Mouse (Mus musculus): ENCODE results near the gene Ptch2.
A peak's percentile ranks its signal among the peaks of the same experiment; 100 is the strongest.

Ptch2 gene

GRCm38 (mm10) chr4:117127991-117128686 lies 32.3 kb downstream of the Ptch2 start:
- DNase-seq (ENCODE audit: low read depth, low spot score) = no peak

DNA sequence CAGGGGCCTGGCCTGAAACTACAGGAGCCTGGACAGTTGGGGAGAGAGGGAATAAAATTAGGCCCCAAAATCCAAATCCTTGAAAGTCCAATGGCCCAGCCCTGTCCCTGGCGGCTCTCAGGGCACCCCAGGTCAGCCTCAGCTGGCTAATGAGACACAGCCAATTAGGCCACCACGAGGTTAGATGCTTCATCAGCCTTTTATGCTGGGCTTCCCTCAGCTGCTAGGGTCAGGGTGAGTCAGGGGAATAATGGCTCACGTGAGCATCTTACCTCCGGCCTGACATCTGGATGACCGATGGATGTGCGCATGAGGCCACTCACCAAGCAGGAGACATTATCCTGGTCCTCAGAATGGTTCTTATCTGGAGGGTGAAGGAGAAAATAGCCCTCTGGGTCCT lies 34.9 kb downstream of the Ptch2 start:
- no peak for DNase-seq (ENCODE audit: low read depth, low spot score)

GRCm38 (mm10) chr4:117131198-117131597 lies 35.3 kb downstream of the Ptch2 start:
- DNase-seq (ENCODE audit: low read depth, low spot score) = no peak

DNA sequence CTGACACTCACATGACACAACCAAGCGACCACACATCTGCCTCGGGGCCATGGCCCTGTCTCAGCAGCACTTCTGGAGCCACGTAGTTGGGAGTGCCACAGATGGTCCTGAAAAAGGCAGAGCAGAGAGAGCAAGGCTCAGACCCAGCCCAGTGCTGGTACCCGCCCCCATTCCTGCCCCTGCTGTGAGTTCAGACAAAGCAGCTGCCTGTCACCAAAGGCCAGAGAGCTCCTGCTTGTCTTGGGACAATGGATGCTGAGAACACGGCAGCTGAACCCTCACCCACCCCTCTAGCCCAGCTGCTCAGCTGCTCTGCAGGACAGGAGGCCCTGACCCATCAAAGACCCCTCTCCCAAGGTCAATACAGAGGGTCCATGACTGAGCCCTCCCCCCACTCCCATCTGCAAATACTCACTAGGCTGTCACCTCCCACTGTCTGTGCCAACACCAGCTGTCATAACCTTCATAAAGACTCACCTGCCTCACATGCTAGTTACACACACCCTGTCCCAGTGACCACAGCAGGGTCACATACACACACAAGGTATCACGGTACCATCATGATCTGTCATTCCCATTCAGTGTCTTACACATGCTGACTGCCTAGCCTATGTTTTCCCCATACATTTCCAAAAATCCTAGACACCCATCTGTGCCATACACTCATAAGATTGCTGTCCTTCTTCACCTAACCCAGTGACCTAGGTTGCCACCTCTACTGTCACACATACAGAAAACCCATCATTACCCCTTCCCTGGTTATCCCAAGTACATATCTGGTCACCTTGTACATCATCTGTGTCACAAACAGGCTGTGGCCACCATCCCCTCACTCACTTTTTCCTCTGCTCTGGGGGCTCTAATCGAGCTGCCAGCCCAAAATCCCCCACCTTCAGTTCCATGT lies 36.3 kb downstream of the Ptch2 start:
- no peak for DNase-seq (ENCODE audit: low read depth, low spot score)

GRCm38 (mm10) chr4:117132794-117133143 lies 36.9 kb downstream of the Ptch2 start:
- no peak for DNase-seq (ENCODE audit: low read depth, low spot score)

- DNase-seq (ENCODE audit: low read depth, low spot score) = no peak
Observed at GRCm38 (mm10) chr4:117133366-117133796, 37.5 kb downstream of the Ptch2 start.

DNA sequence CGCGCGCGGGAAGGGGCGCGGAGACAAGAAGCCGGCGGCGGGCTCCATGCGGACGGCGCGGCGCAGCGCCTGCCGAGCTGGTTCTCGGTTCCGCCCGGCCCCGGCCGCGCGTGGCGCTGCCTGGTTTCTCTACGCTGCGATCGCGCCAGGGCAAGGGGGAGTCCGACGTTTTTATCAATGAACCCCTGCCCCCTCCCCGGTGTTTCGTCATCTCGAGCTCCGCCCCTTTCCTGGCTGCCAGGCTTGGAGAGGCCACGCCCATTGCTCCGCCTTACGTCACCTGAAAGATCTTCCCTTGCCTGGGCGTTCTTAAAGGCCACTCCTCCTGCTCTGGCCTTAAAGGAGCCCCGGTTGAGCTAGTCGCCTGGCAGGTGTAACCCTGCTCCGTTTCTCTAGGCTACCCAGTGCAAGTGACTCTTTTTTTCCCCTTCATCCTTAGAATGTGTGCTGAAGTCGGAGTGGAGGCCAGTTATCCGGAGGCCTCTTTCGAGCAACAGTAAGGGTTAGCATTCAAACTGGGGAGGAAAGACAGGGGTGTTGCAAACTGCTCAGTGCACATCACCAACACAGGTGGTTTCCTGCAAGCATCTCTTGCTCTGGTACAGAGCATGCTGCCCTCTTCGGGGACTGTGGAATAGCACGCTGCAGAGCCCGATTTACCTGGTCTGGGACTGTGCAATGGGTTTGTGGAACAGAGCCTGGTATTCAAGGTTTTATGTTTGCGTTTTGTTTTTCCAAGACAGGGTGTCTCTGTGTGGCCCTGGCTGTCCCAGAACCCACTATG lies 38.1 kb downstream of the Ptch2 start, which contains the start of gene Plk3:
Plk3 (minus strand) TSS at position 147 of the 784 bp plus-strand sequence.
- DNase-seq (ENCODE audit: low read depth, low spot score) = peak; percentile 90

- no peak for DNase-seq (ENCODE audit: low read depth, low spot score)
Observed at GRCm38 (mm10) chr4:117134601-117134995, 38.7 kb downstream of the Ptch2 start.

- DNase-seq (ENCODE audit: low read depth, low spot score) = no peak
Observed at GRCm38 (mm10) chr4:117136034-117136433, 40.2 kb downstream of the Ptch2 start.

GRCm38 (mm10) chr4:117138295-117139216 lies 42.7 kb downstream of the Ptch2 start:
- DNase-seq (ENCODE audit: low read depth, low spot score) = no peak

GRCm38 (mm10) chr4:117139217-117139612 lies 43.3 kb downstream of the Ptch2 start:
- no peak for DNase-seq (ENCODE audit: low read depth, low spot score)

GRCm38 (mm10) chr4:117140613-117141012 lies 44.7 kb downstream of the Ptch2 start:
- no peak for DNase-seq (ENCODE audit: low read depth, low spot score)

GRCm38 (mm10) chr4:117143023-117143422 lies 47.1 kb downstream of the Ptch2 start:
- no peak for DNase-seq (ENCODE audit: low read depth, low spot score)

- no peak for DNase-seq (ENCODE audit: low read depth, low spot score)
Observed at GRCm38 (mm10) chr4:117145248-117145647, 49.4 kb downstream of the Ptch2 start.

DNA sequence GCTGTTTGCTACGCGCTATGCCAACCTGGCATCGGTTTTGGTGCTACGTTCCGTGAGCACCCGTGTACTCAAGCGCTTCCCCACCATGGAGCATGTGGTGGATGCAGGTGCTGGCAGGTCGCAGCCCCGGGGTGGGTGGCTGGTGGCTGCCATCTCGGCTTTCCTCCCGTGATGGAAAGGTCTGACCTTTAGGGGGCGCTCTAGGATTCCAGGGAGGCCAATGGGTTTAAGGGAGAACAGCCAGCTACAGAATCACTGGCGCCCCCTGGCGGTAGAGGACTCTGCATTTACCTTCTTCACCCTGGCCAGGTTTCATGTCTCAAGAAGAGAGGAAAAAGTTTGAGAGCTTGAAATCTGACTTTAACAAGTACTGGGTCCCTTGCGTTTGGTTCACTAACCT lies 50.3 kb downstream of the Ptch2 start:
- peak; percentile 50 for DNase-seq (ENCODE audit: low read depth, low spot score)

DNA sequence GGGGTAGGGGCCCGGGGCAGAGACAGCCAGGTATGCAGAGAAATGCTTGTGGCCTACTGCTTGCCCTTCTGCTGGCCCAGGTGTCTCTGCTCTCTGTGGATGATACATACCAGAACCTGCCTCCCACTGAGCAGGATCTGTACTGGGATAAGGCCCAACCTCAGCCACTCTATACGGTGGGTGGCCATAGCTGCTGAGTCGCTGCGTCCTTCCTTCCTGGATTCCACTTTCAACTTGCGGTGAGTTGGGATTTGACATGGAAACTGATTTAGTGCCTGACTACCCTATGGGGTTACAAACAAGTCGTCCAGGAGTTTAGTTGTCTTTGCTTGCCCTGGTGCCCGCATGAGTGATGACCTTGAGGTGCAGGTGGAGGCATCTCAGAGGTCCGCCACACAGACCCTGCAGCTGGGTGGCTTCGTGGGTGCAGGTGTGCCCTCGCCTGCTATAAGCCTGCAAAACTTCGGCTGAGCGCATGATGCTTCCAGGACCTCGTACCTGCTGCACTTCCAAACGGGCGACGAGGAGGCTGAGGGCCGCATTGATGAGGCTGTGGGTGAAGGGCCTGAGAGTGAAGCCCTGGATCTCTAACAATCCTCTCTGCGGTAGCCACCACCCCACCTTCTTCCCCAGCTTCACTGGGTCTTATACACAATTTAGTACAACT lies 52.3 kb downstream of the Ptch2 start:
- no peak for DNase-seq (ENCODE audit: low read depth, low spot score)

DNA sequence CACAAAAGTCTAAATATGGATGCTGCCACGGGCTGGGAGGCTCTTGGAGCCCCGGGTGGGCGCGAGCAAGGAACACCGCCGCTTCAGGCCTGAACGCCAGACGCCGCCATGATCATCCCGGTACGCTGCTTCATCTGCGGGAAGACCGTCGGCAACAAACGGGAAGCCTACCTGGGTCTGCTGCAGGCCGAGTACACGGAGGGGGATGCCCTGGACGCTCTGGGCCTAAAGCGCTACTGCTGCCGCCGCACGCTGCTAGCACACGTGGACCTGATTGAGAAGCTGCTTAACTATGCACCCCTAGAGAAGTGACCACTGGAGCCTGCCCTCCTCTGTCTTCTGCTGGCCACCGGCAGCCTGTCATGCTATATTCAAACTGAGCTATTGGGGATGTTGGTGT lies 52.9 kb downstream of the Ptch2 start:
- DNase-seq (ENCODE audit: low read depth, low spot score) = no peak

- DNase-seq (ENCODE audit: low read depth, low spot score) = no peak
Observed at GRCm38 (mm10) chr4:117149291-117150211, 53.7 kb downstream of the Ptch2 start.

- DNase-seq (ENCODE audit: low read depth, low spot score) = no peak
Observed at GRCm38 (mm10) chr4:117150212-117150733, 54.4 kb downstream of the Ptch2 start.

Data from retina, adult 2 months (tissue).